Mouse (Mus musculus): ENCODE data around the gene Rere. TPM values are rescaled to one million over a fixed set of nuclear protein-coding genes. Genes with fewer than 3 reads are reported as not detected.
"Not testable (repeated sequence)": the region's sequence is repeated elsewhere in the genome, so short reads cannot be mapped to it uniquely, and the experiment has no call there.

The Rere gene
- total and polyA plus RNA-seq, 3 experiments, result 4.1 to 31.8 TPM; not detected in 1

DNA sequence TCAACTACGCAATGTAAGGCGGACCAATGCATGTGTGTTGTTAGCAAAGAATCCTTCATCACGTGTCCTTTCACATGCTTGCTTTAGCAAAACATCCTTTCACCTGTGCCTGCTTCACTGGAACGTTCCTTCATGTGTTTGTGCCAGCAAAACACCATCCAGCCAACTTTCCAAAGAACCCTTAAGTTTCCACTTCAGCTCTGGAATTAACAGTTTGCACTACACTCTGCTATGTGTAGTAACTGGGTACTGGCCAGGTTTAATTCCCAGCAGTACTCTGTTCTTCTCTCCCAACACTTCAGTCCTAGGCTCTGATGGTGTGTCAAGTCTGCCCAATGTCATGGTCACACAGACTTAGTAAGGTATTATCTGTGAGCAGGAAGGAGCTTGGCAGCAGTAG lies 264.9 kb downstream of the Rere start:
- not testable (repeated sequence) for H3K79me2 ChIP-seq (ENCODE audit: control insufficient read depth, insufficient read depth, low read length, poor library complexity); H3K27ac ChIP-seq (ENCODE audit: control insufficient read depth, low read depth, low read length); DNase-seq (ENCODE audit: low read depth, low spot score); H3K4me3 ChIP-seq (ENCODE audit: control insufficient read depth in 1 of 2, insufficient read depth in 1 of 2, low read depth in 2 of 2, low read length in 2 of 2); H3K4me1 ChIP-seq (ENCODE audit: control insufficient read depth in 1 of 2, insufficient read depth in 2 of 2, low read length in 2 of 2); H3K9me3 ChIP-seq (replicated peaks; ENCODE audit: insufficient read depth, low read length); H3K36me3 ChIP-seq (ENCODE audit: control insufficient read depth in 1 of 2, insufficient read depth in 2 of 2, low read length in 2 of 2); H3K27me3 ChIP-seq (ENCODE audit: control insufficient read depth in 1 of 2, insufficient read depth in 2 of 2, low read length in 2 of 2); H3K9ac ChIP-seq (ENCODE audit: control insufficient read depth, low read depth, low read length, poor library complexity, severe bottlenecking)

DNA sequence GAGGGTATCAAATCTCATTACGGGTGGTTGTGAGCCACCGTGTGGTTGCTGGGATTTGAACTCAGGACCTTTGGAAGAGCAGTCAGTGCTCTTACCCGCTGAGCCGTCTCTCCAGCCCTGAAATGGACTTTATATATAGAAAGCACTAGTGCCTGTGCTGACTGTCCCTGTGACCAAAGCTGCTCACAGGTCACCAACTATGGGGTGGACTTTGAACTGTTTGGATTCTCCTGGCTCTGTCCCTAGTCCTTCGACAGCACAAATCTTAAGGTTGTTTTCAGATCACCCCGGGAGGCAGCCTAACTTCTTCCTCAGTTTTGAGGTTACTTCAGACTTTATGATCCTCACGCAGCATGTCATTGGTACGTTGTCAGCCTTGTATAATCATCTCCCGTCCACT lies 267.9 kb downstream of the Rere start:
- Histone ChIP-seq H3K36me3 (ENCODE audit: control insufficient read depth in 1 of 2, insufficient read depth in 2 of 2, low read length in 2 of 2) (peaks cover 0 to 19% of the 10 kb centered on the region in 2 experiments; a peak in 2 of 4 replicates), H3K9ac (ENCODE audit: control insufficient read depth, low read depth, low read length, poor library complexity, severe bottlenecking) (no peak overlapping the region), H3K4me1 (ENCODE audit: control insufficient read depth in 1 of 2, insufficient read depth in 2 of 2, low read length in 2 of 2) (peaks cover 5 to 18% of the 10 kb centered on the region in 2 experiments), H3K9me3 (replicated peaks; ENCODE audit: insufficient read depth, low read length) (no peaks in the 10 kb centered on the region), H3K27ac (ENCODE audit: control insufficient read depth, low read depth, low read length) (no peak overlapping the region), H3K79me2 (ENCODE audit: control insufficient read depth, insufficient read depth, low read length, poor library complexity) (no peaks in the 10 kb centered on the region; the same call in 1 of the 2 replicates), H3K27me3 (ENCODE audit: control insufficient read depth in 1 of 2, insufficient read depth in 2 of 2, low read length in 2 of 2) (no peaks in the 10 kb centered on the region), H3K4me3 (ENCODE audit: control insufficient read depth in 1 of 2, insufficient read depth in 1 of 2, low read depth in 2 of 2, low read length in 2 of 2) (no peak overlapping the region)
- no peak for DNase-seq (ENCODE audit: low read depth, low spot score)
- TF ChIP-seq ZNF384 (IDR thresholded peaks at IDR 0.05; ENCODE audit: low read depth, low read length) (no peak), BHLHE40 (IDR thresholded peaks at IDR 0.05; ENCODE audit: borderline replicate concordance, low read depth, low read length) (no peak), MYC (IDR thresholded peaks at IDR 0.05; ENCODE audit: low read depth, low read length) (no peak), SIN3A (IDR thresholded peaks at IDR 0.05; ENCODE audit: low read length) (no peak), HCFC1 (IDR thresholded peaks at IDR 0.05; ENCODE audit: low read depth, low read length) (no peak), ZKSCAN1 (IDR thresholded peaks at IDR 0.05; ENCODE audit: low read depth, low read length) (no peak)

DNA sequence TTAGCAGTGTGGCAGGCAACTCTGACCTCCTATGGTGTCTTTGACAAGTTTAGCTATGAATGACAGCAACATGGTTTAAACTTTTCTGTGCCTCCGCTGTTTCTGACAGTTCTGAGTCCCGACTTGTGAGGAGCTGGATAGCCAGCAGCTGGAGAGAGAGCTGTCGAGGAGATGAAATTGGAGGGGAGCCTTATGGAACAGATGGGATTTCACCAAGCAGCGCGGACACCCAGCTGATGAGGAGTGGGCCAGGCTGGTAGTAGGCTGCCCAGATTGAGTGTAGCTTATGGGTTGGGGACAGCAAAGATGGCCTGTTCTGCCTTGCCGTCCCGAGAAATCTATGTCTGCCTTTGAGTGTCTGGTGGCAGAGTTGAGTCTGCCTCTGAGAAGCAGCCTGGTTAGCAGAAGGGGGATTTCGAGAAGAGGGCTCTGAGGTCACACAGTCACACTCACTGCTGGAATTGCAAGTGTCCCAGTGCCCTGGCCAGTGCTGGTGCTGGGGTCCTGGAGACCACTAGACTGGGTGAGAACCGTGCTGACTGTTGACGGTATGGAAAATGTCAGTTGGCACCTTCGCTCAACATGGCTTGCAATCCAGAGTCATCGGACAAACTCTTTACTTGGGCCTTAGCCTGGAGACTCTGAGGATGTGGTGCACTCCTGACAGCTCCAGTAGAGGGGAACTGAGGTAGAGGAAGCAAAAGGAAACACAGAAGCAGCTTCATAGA lies 268.7 kb downstream of the Rere start:
- Histone ChIP-seq H3K9me3 (replicated peaks; ENCODE audit: insufficient read depth, low read length) (no peaks in the 10 kb centered on the region), H3K27me3 (ENCODE audit: control insufficient read depth in 1 of 2, insufficient read depth in 2 of 2, low read length in 2 of 2) (no peaks in the 10 kb centered on the region), H3K4me3 (ENCODE audit: control insufficient read depth in 1 of 2, insufficient read depth in 1 of 2, low read depth in 2 of 2, low read length in 2 of 2) (no peak overlapping the region), H3K4me1 (ENCODE audit: control insufficient read depth in 1 of 2, insufficient read depth in 2 of 2, low read length in 2 of 2) (peaks cover 2 to 20% of the 10 kb centered on the region in 2 experiments), H3K79me2 (ENCODE audit: control insufficient read depth, insufficient read depth, low read length, poor library complexity) (no peaks in the 10 kb centered on the region), H3K9ac (ENCODE audit: control insufficient read depth, low read depth, low read length, poor library complexity, severe bottlenecking) (no peak overlapping the region), H3K27ac (ENCODE audit: control insufficient read depth, low read depth, low read length) (no peak overlapping the region), H3K36me3 (ENCODE audit: control insufficient read depth in 1 of 2, insufficient read depth in 2 of 2, low read length in 2 of 2) (peaks cover 0 to 17% of the 10 kb centered on the region in 2 experiments; a peak in 2 of 4 replicates)
- no peak for TF ChIP-seq GABPA (IDR thresholded peaks at IDR 0.05; ENCODE audit: low read depth, low read length)
- TF ChIP-seq CTCF (IDR thresholded peaks at IDR 0.05 in 2 of 3, conservative IDR thresholded peaks at IDR 0.05 in 1 of 3; ENCODE audit: control insufficient read depth in 1 of 3, insufficient read depth in 1 of 3, low read depth in 2 of 3, low read length in 3 of 3, poor library complexity in 1 of 3, severe bottlenecking in 1 of 3), result no peak
- TF ChIP-seq BHLHE40 (IDR thresholded peaks at IDR 0.05; ENCODE audit: borderline replicate concordance, low read depth, low read length), result no peak
- no peak for TF ChIP-seq USF1 (IDR thresholded peaks at IDR 0.05; ENCODE audit: low read depth, low read length)
- no peak for TF ChIP-seq GATA1 (IDR thresholded peaks at IDR 0.05; ENCODE audit: low read depth, low read length)
- TF ChIP-seq ZMIZ1 (IDR thresholded peaks at IDR 0.05; ENCODE audit: low read depth, low read length), result no peak
- DNase-seq (ENCODE audit: low read depth, low spot score), result no peak

All from MEL (cell line).